Mouse (Mus musculus) stomach, postnatal 0 days (tissue): ENCODE measurements around the gene Htr1d. TPM values are rescaled to one million over a fixed set of nuclear protein-coding genes. Genes with fewer than 3 reads are reported as not detected.

Experiments
- ATAC-seq: fragments of 200-750 bp; cut with Nextera tagmentation; 2 replicates; pipeline ENCODE4 v1.8.0; 2017; ENCODE audit not compliant: low FRiP score, low TSS enrichment
- DNase-seq: peaks from one replicate; pipeline ENCODE4 v3.0.0-alpha.2; 2016; ENCODE audit warnings: low spot score
- H3K27ac ChIP-seq: fragments of 300-500 bp; sonication (generic); replicated peaks from 2 replicates; pipeline ENCODE4 v1.5.1; 2014; ENCODE audit warnings: mild to moderate bottlenecking, control low read depth
- H3K27me3 ChIP-seq: fragments of 300-500 bp; sonication (generic); 2 replicates; pipeline ENCODE4 v1.6.1; 2014; ENCODE audit warnings: low read length; ENCODE audit not compliant: control insufficient read depth, insufficient read depth
- H3K36me3 ChIP-seq: fragments of 300-500 bp; sonication (generic); 2 replicates; pipeline ENCODE4 v1.6.1; 2014; ENCODE audit warnings: low read length, mixed read lengths; ENCODE audit not compliant: control insufficient read depth, insufficient read depth
- H3K4me1 ChIP-seq: fragments of 300-500 bp; sonication (generic); replicated peaks from 2 replicates; pipeline ENCODE4 v1.6.1; 2014; ENCODE audit warnings: antibody characterized with exemption; ENCODE audit not compliant: control insufficient read depth, insufficient read depth
- H3K4me2 ChIP-seq: fragments of 300-500 bp; sonication (generic); replicated peaks from 2 replicates; pipeline ENCODE4 v1.6.1; 2014; ENCODE audit warnings: low read depth, mild to moderate bottlenecking, control low read depth, moderate library complexity
- H3K4me3 ChIP-seq: fragments of 300-500 bp; sonication (generic); 2 replicates; pipeline ENCODE4 v1.5.1; 2014; ENCODE audit warnings: low read depth, low read length, control low read depth
- H3K9ac ChIP-seq: fragments of 300-500 bp; sonication (generic); 2 replicates; pipeline ENCODE4 v1.6.1; 2014; ENCODE audit warnings: mild to moderate bottlenecking, low read length, control low read depth, mixed read lengths
- H3K9me3 ChIP-seq: fragments of 300-500 bp; sonication (generic); 2 replicates; pipeline ENCODE4 v1.6.1; 2016; ENCODE audit warnings: low read length; ENCODE audit not compliant: control insufficient read depth
- CTCF ChIP-seq: IDR thresholded peaks from 2 replicates; pipeline ENCODE4 v1.5.1; 2016; ENCODE audit warnings: antibody characterized with exemption, low read depth, mild to moderate bottlenecking, moderate library complexity
- EP300 ChIP-seq: optimal IDR thresholded peaks from 2 replicates; pipeline ENCODE3; 2016; ENCODE audit warnings: antibody characterized with exemption
- WGBS: fragments of 180-500 bp; shearing (Covaris S2); extraction: QIAGEN DNeasy Blood & Tissue Kit; methylation state at CpG from one replicate; pipeline ENCODE4 v1.1.7; 2014; 5-methylcytosine and 5-hydroxymethylcytosine counted together
- polyA plus RNA-seq: library from polyadenylated mRNA; unstranded; fragments of >200 nt; fragmentation: Nextera tagmentation; extraction: Ambion mirVana; gene quantifications from 2 replicates; pipeline ENCODE4 v1.2.1, GENCODE M21; 2015

Gene Htr1d
- polyA plus RNA-seq, 1 experiment from 2014 or later, result 0.34 TPM

- no peak overlapping the region for H3K9ac ChIP-seq
- ATAC-seq (no peak), DNase-seq (no peak)
- no peaks in the 10 kb centered on the region for H3K4me1 ChIP-seq
- no peak for TF ChIP-seq CTCF
- no peak for TF ChIP-seq EP300
- 69% methylated on average over 4 of the region's 4 CpGs for WGBS
- no peaks in the 10 kb centered on the region for H3K36me3 ChIP-seq
- no peaks in the 10 kb centered on the region for H3K9me3 ChIP-seq
- no peak overlapping the region for H3K27ac ChIP-seq
- no peak overlapping the region for H3K4me2 ChIP-seq
- no peak overlapping the region for H3K4me3 ChIP-seq
- no peaks in the 10 kb centered on the region for H3K27me3 ChIP-seq
Measured at GRCm38 (mm10) chr4:136444561-136444960, 21.2 kb downstream of the Htr1d start.

GRCm38 (mm10) chr4:136449795-136450194 is 26.5 kb downstream of the Htr1d start:
- no peak overlapping the region for H3K4me2 ChIP-seq
- TF ChIP-seq CTCF (no peak), EP300 (no peak)
- WGBS, result 81% methylated on average over 5 of the region's 5 CpGs
- no peaks in the 10 kb centered on the region for H3K27me3 ChIP-seq
- no peaks in the 10 kb centered on the region for H3K4me1 ChIP-seq
- H3K9me3 ChIP-seq, result no peaks in the 10 kb centered on the region
- no peak overlapping the region for H3K4me3 ChIP-seq
- DNase-seq (no peak), ATAC-seq (no peak)
- H3K9ac ChIP-seq, result no peak overlapping the region
- H3K36me3 ChIP-seq, result no peaks in the 10 kb centered on the region
- H3K27ac ChIP-seq, result no peak overlapping the region

GRCm38 (mm10) chr4:136450271-136450670 is 26.9 kb downstream of the Htr1d start:
- Histone ChIP-seq H3K4me2 (no peak overlapping the region), H3K4me1 (no peaks in the 10 kb centered on the region), H3K36me3 (no peaks in the 10 kb centered on the region), H3K9ac (no peak overlapping the region), H3K27me3 (no peaks in the 10 kb centered on the region), H3K4me3 (no peak overlapping the region), H3K9me3 (no peaks in the 10 kb centered on the region), H3K27ac (no peak overlapping the region)
- no peak for TF ChIP-seq EP300
- no peak for TF ChIP-seq CTCF
- DNase-seq (no peak), ATAC-seq (peak; percentile 56; the same call in 1 of the 2 replicates)
- WGBS, result 75% methylated on average over 4 of the region's 4 CpGs

GRCm38 (mm10) chr4:136451564-136451963 is 28.2 kb downstream of the Htr1d start:
- Histone ChIP-seq H3K9ac (no peak overlapping the region), H3K9me3 (no peaks in the 10 kb centered on the region), H3K36me3 (no peaks in the 10 kb centered on the region), H3K4me3 (no peak overlapping the region), H3K27me3 (no peaks in the 10 kb centered on the region), H3K4me2 (no peak overlapping the region), H3K4me1 (no peaks in the 10 kb centered on the region), H3K27ac (0 out of 2 replicates have a peak overlapping the region, but pooled peaks have one; percentile 8)
- TF ChIP-seq CTCF, result no peak
- no peak for TF ChIP-seq EP300
- 8% methylated on average over 6 of the region's 6 CpGs for WGBS
- DNase-seq (peak; percentile 68), ATAC-seq (peak; percentile 70)

GRCm38 (mm10) chr4:136452286-136452685 is 29.0 kb downstream of the Htr1d start:
- DNase-seq (no peak), ATAC-seq (no peak)
- no peak overlapping the region for H3K4me2 ChIP-seq
- no peak overlapping the region for H3K27ac ChIP-seq
- no peaks in the 10 kb centered on the region for H3K27me3 ChIP-seq
- no peak for TF ChIP-seq CTCF
- no peak for TF ChIP-seq EP300
- H3K36me3 ChIP-seq, result no peaks in the 10 kb centered on the region
- no peaks in the 10 kb centered on the region for H3K9me3 ChIP-seq
- no peak overlapping the region for H3K9ac ChIP-seq
- no peak overlapping the region for H3K4me3 ChIP-seq
- no peaks in the 10 kb centered on the region for H3K4me1 ChIP-seq
- 81% methylated on average over 3 of the region's 3 CpGs for WGBS

GRCm38 (mm10) chr4:136452792-136453191 is 29.5 kb downstream of the Htr1d start:
- H3K27me3 ChIP-seq, result no peaks in the 10 kb centered on the region
- no peak overlapping the region for H3K27ac ChIP-seq
- TF ChIP-seq CTCF, result no peak
- TF ChIP-seq EP300, result no peak
- H3K9ac ChIP-seq, result no peak overlapping the region
- no peaks in the 10 kb centered on the region for H3K36me3 ChIP-seq
- H3K4me2 ChIP-seq, result no peak overlapping the region
- no peaks in the 10 kb centered on the region for H3K9me3 ChIP-seq
- no peak for ATAC-seq
- DNase-seq, result peak; percentile 29
- no peak overlapping the region for H3K4me3 ChIP-seq
- H3K4me1 ChIP-seq, result no peaks in the 10 kb centered on the region
- 54% methylated on average over 5 of the region's 5 CpGs for WGBS
